Mouse (Mus musculus) kidney, adult 2 months (tissue): Measurements from ENCODE around the gene Gtsf1.
"Not testable (repeated sequence)": the region's sequence is repeated elsewhere in the genome, so short reads cannot be mapped to it uniquely, and the experiment has no call there.

ENCODE experiments used
- CTCF ChIP-seq: fragments of 200-500 bp; conservative IDR thresholded peaks from 2 replicates; pipeline ENCODE4 v1.5.1; 2011; ENCODE audit warnings: low read depth, mild to moderate bottlenecking, control low read depth, low read length, moderate library complexity, mixed read lengths; ENCODE audit not compliant: insufficient read depth, insufficient read length
- POLR2A ChIP-seq: fragments of 200-500 bp; IDR thresholded peaks from one replicate; pipeline ENCODE4 v1.6.1; 2011; ENCODE audit warnings: low read depth, low read length, control low read depth

- TF ChIP-seq POLR2A, CTCF: not testable (repeated sequence)
Observed at GRCm38 (mm10) chr15:103445966-103446365, 15.7 kb upstream of the Gtsf1 start.
